Mouse (Mus musculus) heart, postnatal 0 days (tissue): ENCODE measurements around the gene Fry. TPM values are rescaled to one million over a fixed set of nuclear protein-coding genes. Genes with fewer than 3 reads are reported as not detected.

Source experiments
- ATAC-seq: fragments of 200-750 bp; cut with Nextera tagmentation; 2 replicates; pipeline ENCODE4 v1.8.0; 2017; ENCODE audit warnings: low read depth, moderate number of reproducible peaks, moderate library complexity; ENCODE audit not compliant: insufficient read depth
- DNase-seq: peaks from one replicate; pipeline ENCODE4 v3.0.0-alpha.2; 2016; ENCODE audit warnings: low spot score
- H3K27ac ChIP-seq: fragments of 300-500 bp; sonication (generic); 2 replicates; pipeline ENCODE4 v1.5.1; 2014; ENCODE audit warnings: low read depth, mild to moderate bottlenecking
- H3K27me3 ChIP-seq: fragments of 300-500 bp; sonication (generic); 2 replicates; pipeline ENCODE4 v1.6.1; 2014; ENCODE audit warnings: low read length, mixed read lengths; ENCODE audit not compliant: control insufficient read depth, insufficient read depth
- H3K36me3 ChIP-seq: fragments of 300-500 bp; sonication (generic); replicated peaks from 2 replicates; pipeline ENCODE4 v1.6.1; 2014; ENCODE audit warnings: low read length, mixed read lengths; ENCODE audit not compliant: control insufficient read depth, insufficient read depth
- H3K4me1 ChIP-seq: fragments of 300-500 bp; sonication (generic); 2 replicates; pipeline ENCODE4 v1.6.1; 2014; ENCODE audit warnings: antibody characterized with exemption; ENCODE audit not compliant: control insufficient read depth, insufficient read depth
- H3K4me2 ChIP-seq: fragments of 300-500 bp; sonication (generic); 2 replicates; pipeline ENCODE4 v1.6.1; 2014; ENCODE audit warnings: low read depth, mild to moderate bottlenecking, low read length, moderate library complexity
- H3K4me3 ChIP-seq: fragments of 300-500 bp; sonication (generic); 2 replicates; pipeline ENCODE4 v1.5.1; 2014; ENCODE audit warnings: low read depth, low read length
- H3K9ac ChIP-seq: fragments of 300-500 bp; sonication (generic); replicated peaks from 2 replicates; pipeline ENCODE4 v1.6.1; 2014; ENCODE audit warnings: low read depth, low read length, mixed read lengths
- H3K9me3 ChIP-seq: fragments of 300-500 bp; sonication (generic); replicated peaks from 2 replicates; pipeline ENCODE4 v1.6.1; 2016; ENCODE audit warnings: low read length; ENCODE audit not compliant: control insufficient read depth
- CTCF ChIP-seq: IDR thresholded peaks from 2 replicates; pipeline ENCODE4 v1.5.1; 2016; ENCODE audit warnings: antibody characterized with exemption, control low read depth, low read depth
- EP300 ChIP-seq: IDR thresholded peaks from 2 replicates; pipeline ENCODE4 v1.6.1; 2016; ENCODE audit warnings: antibody characterized with exemption, low read depth
- WGBS: fragments of 180-500 bp; shearing (Covaris S2); extraction: QIAGEN DNeasy Blood & Tissue Kit; methylation state at CpG from one replicate; pipeline ENCODE4 v1.1.7; 2014; 5-methylcytosine and 5-hydroxymethylcytosine counted together
- polyA plus RNA-seq: library from polyadenylated mRNA; unstranded; fragments of >200 nt; fragmentation: Nextera tagmentation; extraction: Ambion mirVana; gene quantifications from 2 replicates; pipeline ENCODE4 v1.2.1, GENCODE M21; 2015
- total RNA-seq: library from RNA; depleted of rRNA; stranded (reverse); fragments of >200 nt; gene quantifications from 2 replicates; pipeline ENCODE4 v1.2.3, GENCODE M21; 2014; ENCODE audit warnings: low replicate concordance

Gene Fry
- total and polyA plus RNA-seq, 2 experiments from 2014 or later, result 31.8 to 124 TPM

GRCm38 (mm10) chr5:150333328-150333731 lies 214.9 kb downstream of the Fry start:
- Histone ChIP-seq H3K9me3 (no peaks in the 10 kb centered on the region), H3K9ac (no peak overlapping the region), H3K4me1 (peaks cover 22% of the 10 kb centered on the region), H3K27me3 (no peaks in the 10 kb centered on the region), H3K4me2 (peak overlapping the region; percentile 5; the same call in 1 of the 2 replicates), H3K27ac (peak overlapping the region; percentile 75), H3K4me3 (no peak overlapping the region), H3K36me3 (no peaks in the 10 kb centered on the region; the same call in 1 of the 2 replicates)
- TF ChIP-seq CTCF, result no peak
- DNase-seq (peak; percentile 53), ATAC-seq (peak; percentile 54)
- 28% methylated on average over 10 of the region's 10 CpGs for WGBS

- WGBS, result 60% methylated on average over 10 of the region's 10 CpGs
- no peak for ATAC-seq
Measured at GRCm38 (mm10) chr5:150336451-150336850, 218.0 kb downstream of the Fry start.

GRCm38 (mm10) chr5:150337696-150338095 lies 219.3 kb downstream of the Fry start:
- no peak overlapping the region; the same call in 1 of the 2 replicates for H3K27ac ChIP-seq
- WGBS, result 84% methylated on average over 7 of the region's 7 CpGs
- ATAC-seq (no peak), DNase-seq (no peak)
- no peaks in the 10 kb centered on the region for H3K27me3 ChIP-seq
- H3K9ac ChIP-seq, result no peak overlapping the region
- no peak overlapping the region for H3K4me2 ChIP-seq
- TF ChIP-seq EP300, result no peak
- TF ChIP-seq CTCF, result no peak
- H3K36me3 ChIP-seq, result peaks cover 9% of the 10 kb centered on the region
- H3K4me1 ChIP-seq, result peaks cover 13% of the 10 kb centered on the region
- no peak overlapping the region for H3K4me3 ChIP-seq
- H3K9me3 ChIP-seq, result no peaks in the 10 kb centered on the region

More at GRCm38 (mm10) chr5:150336451-150336850, 218.0 kb downstream of the Fry start:
- Histone ChIP-seq H3K27me3 (no peaks in the 10 kb centered on the region), H3K4me2 (no peak overlapping the region), H3K36me3 (no peaks in the 10 kb centered on the region; the same call in 1 of the 2 replicates), H3K9ac (no peak overlapping the region), H3K4me3 (no peak overlapping the region), H3K27ac (peak overlapping the region; percentile 39), H3K9me3 (no peaks in the 10 kb centered on the region), H3K4me1 (peaks cover 22% of the 10 kb centered on the region)
- peak; percentile 33 for DNase-seq
- TF ChIP-seq CTCF, result no peak
- TF ChIP-seq EP300, result no peak

GRCm38 (mm10) chr5:150340944-150341343 lies 222.5 kb downstream of the Fry start:
- Histone ChIP-seq H3K36me3 (peaks cover 14% of the 10 kb centered on the region), H3K27ac (peak overlapping the region; percentile 38), H3K27me3 (no peaks in the 10 kb centered on the region), H3K9me3 (no peaks in the 10 kb centered on the region), H3K4me1 (no peaks in the 10 kb centered on the region), H3K4me2 (no peak overlapping the region), H3K9ac (no peak overlapping the region), H3K4me3 (no peak overlapping the region)
- TF ChIP-seq EP300 (no peak), CTCF (no peak)
- DNase-seq (no peak), ATAC-seq (no peak)
- 24% methylated on average over 5 of the region's 5 CpGs for WGBS

- peaks cover 22% of the 10 kb centered on the region for H3K36me3 ChIP-seq
- no peak overlapping the region for H3K9ac ChIP-seq
- no peak for ATAC-seq
- H3K27ac ChIP-seq, result no peak overlapping the region
- whole genome bisulfite sequencing, result 82% methylated on average over 3 of the region's 3 CpGs
- no peaks in the 10 kb centered on the region for H3K27me3 ChIP-seq
- no peak for DNase-seq
- H3K4me2 ChIP-seq, result no peak overlapping the region
- H3K9me3 ChIP-seq, result no peaks in the 10 kb centered on the region
- no peaks in the 10 kb centered on the region for H3K4me1 ChIP-seq
- H3K4me3 ChIP-seq, result no peak overlapping the region
- TF ChIP-seq EP300, result no peak
- TF ChIP-seq CTCF, result no peak
Measured at GRCm38 (mm10) chr5:150342139-150342538, 223.7 kb downstream of the Fry start.

- peaks cover 40% of the 10 kb centered on the region for H3K36me3 ChIP-seq
- no peaks in the 10 kb centered on the region for H3K4me1 ChIP-seq
- TF ChIP-seq EP300 (no peak), CTCF (no peak)
- H3K9ac ChIP-seq, result no peak overlapping the region
- no peaks in the 10 kb centered on the region for H3K9me3 ChIP-seq
- H3K27ac ChIP-seq, result peak overlapping the region; percentile 80
- peak overlapping the region; percentile 12; the same call in 1 of the 2 replicates for H3K4me2 ChIP-seq
- 62% methylated on average over 7 of the region's 7 CpGs for WGBS
- DNase-seq (no peak), ATAC-seq (no peak)
- no peaks in the 10 kb centered on the region for H3K27me3 ChIP-seq
- no peak overlapping the region for H3K4me3 ChIP-seq
Measured at GRCm38 (mm10) chr5:150345946-150346345, 227.5 kb downstream of the Fry start.
